Mouse (Mus musculus) neural tube, embryonic 14.5 days (tissue): ENCODE measurements around the gene Vdac1. TPM values are rescaled to one million over a fixed set of nuclear protein-coding genes. Genes with fewer than 3 reads are reported as not detected.
A peak's percentile ranks its signal among the peaks of the same experiment; 100 is the strongest.

ENCODE experiments used
- ATAC-seq: fragments of 200-750 bp; cut with Nextera tagmentation; 2 replicates; pipeline ENCODE4 v1.8.0; 2017; ENCODE audit warnings: low read depth, mild to moderate bottlenecking, moderate TSS enrichment, moderate library complexity
- H3K27ac ChIP-seq: fragments of 300-500 bp; sonication (generic); 2 replicates; pipeline ENCODE4 v1.5.1; 2014; ENCODE audit warnings: low read depth, mild to moderate bottlenecking, control low read depth, low read length, moderate library complexity, mixed read lengths
- H3K27me3 ChIP-seq: fragments of 300-500 bp; sonication (generic); 2 replicates; pipeline ENCODE4 v1.6.1; 2014; ENCODE audit warnings: low read length; ENCODE audit not compliant: control insufficient read depth, insufficient read depth
- H3K36me3 ChIP-seq: fragments of 300-500 bp; sonication (generic); 2 replicates; pipeline ENCODE4 v1.6.1; 2014; ENCODE audit warnings: low read length, mixed read lengths; ENCODE audit not compliant: control insufficient read depth, insufficient read depth
- H3K4me1 ChIP-seq: fragments of 300-500 bp; sonication (generic); 2 replicates; pipeline ENCODE4 v1.6.1; 2014; ENCODE audit warnings: low read length; ENCODE audit not compliant: control insufficient read depth, insufficient read depth
- H3K4me2 ChIP-seq: fragments of 300-500 bp; sonication (generic); 2 replicates; pipeline ENCODE4 v1.6.1; 2014; ENCODE audit warnings: mild to moderate bottlenecking, low read depth, low read length, control low read depth
- H3K4me3 ChIP-seq: fragments of 300-500 bp; sonication (generic); 2 replicates; pipeline ENCODE4 v1.5.1; 2014; ENCODE audit warnings: low read depth, low read length, control low read depth, mixed read lengths
- H3K9ac ChIP-seq: fragments of 300-500 bp; sonication (generic); replicated peaks from 2 replicates; pipeline ENCODE4 v1.6.1; 2014; ENCODE audit warnings: low read depth, mild to moderate bottlenecking, control low read depth, low read length, mixed read lengths
- H3K9me3 ChIP-seq: fragments of 300-500 bp; sonication (generic); 2 replicates; pipeline ENCODE4 v1.6.1; 2016; ENCODE audit warnings: low read length; ENCODE audit not compliant: control insufficient read depth
- WGBS: fragments of 180-500 bp; shearing (Covaris S2); extraction: QIAGEN DNeasy Blood & Tissue Kit; methylation state at CpG from one replicate; pipeline ENCODE4 v1.1.7; 2014; 5-methylcytosine and 5-hydroxymethylcytosine counted together
- polyA plus RNA-seq: library from polyadenylated mRNA; unstranded; fragments of >200 nt; fragmentation: Nextera tagmentation; extraction: Ambion mirVana; gene quantifications from 2 replicates; pipeline ENCODE4 v1.2.1, GENCODE M21; 2014

The Vdac1 gene
- polyA plus RNA-seq, 1 experiment from 2014 or later: 282 TPM

DNA sequence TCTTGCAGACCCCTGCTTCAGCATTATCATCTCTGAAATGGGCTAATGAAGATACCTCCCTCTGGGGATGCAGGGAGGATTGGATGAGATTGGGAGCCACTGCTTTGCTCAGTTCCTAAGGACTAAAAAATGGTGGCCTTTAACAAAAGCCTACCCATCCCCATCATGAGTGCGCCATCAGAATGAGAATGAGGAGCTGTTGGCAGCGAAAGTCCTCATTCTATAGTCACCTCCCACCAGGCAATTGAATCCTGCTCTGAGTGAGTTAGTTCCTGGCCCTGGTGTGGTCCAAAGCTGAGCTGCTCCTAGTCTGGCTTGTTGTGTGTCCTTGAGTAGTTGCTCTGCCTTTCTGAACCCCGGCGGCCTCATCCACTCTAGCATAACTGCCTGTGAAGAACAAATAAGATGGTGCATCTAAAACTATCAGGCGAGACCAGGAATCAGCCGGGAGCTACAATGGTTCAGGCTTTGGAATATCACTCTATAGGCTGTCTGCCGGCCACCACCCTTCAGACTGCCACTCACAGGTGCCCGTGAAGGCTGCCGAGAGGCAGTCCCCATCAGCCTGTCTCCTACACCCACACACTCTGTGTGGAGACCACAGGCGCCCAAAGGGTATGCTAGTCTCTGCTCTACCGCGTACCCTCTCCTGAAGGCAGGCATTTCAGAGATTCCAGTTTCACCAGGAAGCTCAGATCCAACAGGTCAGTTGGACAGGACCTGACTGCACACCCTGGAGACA is 20.4 kb upstream of the Vdac1 start:
- WGBS: 89% methylated on average over 12 of the region's 12 CpGs
- H3K27me3 ChIP-seq: no peaks in the 10 kb centered on the region
- no peaks in the 10 kb centered on the region for H3K9me3 ChIP-seq
- no peak overlapping the region for H3K4me3 ChIP-seq
- no peak overlapping the region for H3K4me2 ChIP-seq
- no peak overlapping the region for H3K27ac ChIP-seq
- no peak for ATAC-seq
- 0 out of 2 replicates have a peak, but pooled peaks cover 2% of the 10 kb centered on the region for H3K4me1 ChIP-seq
- H3K9ac ChIP-seq: no peak overlapping the region
- H3K36me3 ChIP-seq: no peaks in the 10 kb centered on the region

DNA sequence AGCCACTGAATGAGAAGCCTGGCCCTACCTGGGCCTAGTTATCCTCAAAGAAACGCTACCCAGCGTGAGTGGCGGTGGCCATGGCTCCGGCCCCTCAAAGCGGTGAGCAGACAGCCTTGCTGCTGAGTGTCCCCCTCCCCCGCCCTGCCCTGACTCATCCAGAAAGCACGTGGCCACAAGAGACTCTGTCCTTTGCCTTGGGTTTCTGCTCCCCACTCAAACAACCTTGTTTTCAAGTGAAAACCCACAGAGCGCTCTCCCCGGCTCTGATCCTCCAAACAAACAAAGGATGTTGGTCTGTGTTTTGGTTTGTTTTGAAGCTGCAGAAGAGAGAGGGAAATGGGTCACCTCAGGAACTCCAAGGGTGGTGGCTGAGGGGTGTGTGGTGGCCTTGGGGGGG is 19.7 kb upstream of the Vdac1 start:
- Histone ChIP-seq H3K4me1 (0 out of 2 replicates have a peak, but pooled peaks cover 2% of the 10 kb centered on the region), H3K27ac (no peak overlapping the region), H3K27me3 (no peaks in the 10 kb centered on the region), H3K9ac (no peak overlapping the region), H3K4me2 (no peak overlapping the region), H3K4me3 (no peak overlapping the region), H3K9me3 (no peaks in the 10 kb centered on the region), H3K36me3 (no peaks in the 10 kb centered on the region)
- no peak for ATAC-seq
- 65% methylated on average over 9 of the region's 9 CpGs for WGBS

GRCm38 (mm10) chr11:52341476-52341875 is 19.2 kb upstream of the Vdac1 start:
- no peak overlapping the region for H3K4me3 ChIP-seq
- no peaks in the 10 kb centered on the region for H3K36me3 ChIP-seq
- H3K9ac ChIP-seq: no peak overlapping the region
- H3K4me2 ChIP-seq: no peak overlapping the region
- H3K4me1 ChIP-seq: 0 out of 2 replicates have a peak, but pooled peaks cover 2% of the 10 kb centered on the region
- H3K27me3 ChIP-seq: no peaks in the 10 kb centered on the region
- ATAC-seq: no peak
- no peaks in the 10 kb centered on the region for H3K9me3 ChIP-seq
- H3K27ac ChIP-seq: no peak overlapping the region
- 73% methylated on average over 5 of the region's 5 CpGs for WGBS

DNA sequence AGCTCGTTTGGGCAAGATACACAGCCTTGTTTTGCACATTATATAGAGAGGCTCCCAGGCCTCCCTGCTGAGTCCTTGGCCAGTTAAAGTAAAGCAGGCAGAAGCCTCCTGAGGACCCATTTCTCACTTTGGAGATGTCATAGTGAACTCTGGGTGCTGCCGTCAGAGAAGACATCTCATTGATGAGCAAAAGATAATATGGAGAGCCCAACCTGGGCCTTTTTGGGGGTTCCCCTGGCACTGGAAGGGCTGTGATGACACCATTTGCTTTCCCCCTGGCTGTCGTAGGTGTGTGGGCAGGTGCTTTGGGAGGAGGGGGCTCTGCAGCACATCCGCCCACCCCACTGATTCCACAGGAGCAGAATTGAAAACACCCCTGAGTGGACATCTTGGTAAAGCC is 18.4 kb upstream of the Vdac1 start:
- Histone ChIP-seq H3K9me3 (no peaks in the 10 kb centered on the region), H3K9ac (no peak overlapping the region), H3K27ac (no peak overlapping the region), H3K4me1 (0 out of 2 replicates have a peak, but pooled peaks cover 2% of the 10 kb centered on the region), H3K36me3 (no peaks in the 10 kb centered on the region), H3K4me3 (no peak overlapping the region), H3K4me2 (no peak overlapping the region), H3K27me3 (no peaks in the 10 kb centered on the region)
- WGBS: 79% methylated on average over 4 of the region's 4 CpGs
- ATAC-seq: no peak

DNA sequence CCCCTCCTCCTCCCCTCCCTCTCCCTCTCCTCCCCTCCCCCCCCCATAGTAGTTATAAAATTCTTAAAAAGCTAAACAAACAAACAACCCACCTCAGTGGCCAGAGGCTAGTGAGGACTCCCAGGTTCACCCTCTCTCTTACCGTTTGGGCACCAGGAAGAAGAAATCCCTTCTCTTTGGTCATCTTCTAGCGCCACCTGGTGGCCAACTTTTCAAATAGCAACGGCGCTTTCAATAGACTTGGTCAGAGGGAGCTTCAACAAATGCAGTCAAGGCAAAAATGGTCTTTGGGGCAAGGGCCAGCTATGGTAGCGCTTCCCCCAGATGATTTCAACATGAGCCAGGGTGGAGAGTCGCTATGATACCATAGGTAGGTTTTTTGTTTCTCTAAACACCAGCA is 17.5 kb upstream of the Vdac1 start:
- H3K4me1 ChIP-seq: no peaks in the 10 kb centered on the region
- no peaks in the 10 kb centered on the region for H3K9me3 ChIP-seq
- H3K4me2 ChIP-seq: no peak overlapping the region
- no peak overlapping the region for H3K4me3 ChIP-seq
- ATAC-seq: no peak
- H3K9ac ChIP-seq: no peak overlapping the region
- H3K27me3 ChIP-seq: no peaks in the 10 kb centered on the region
- 2% methylated on average over 6 of the region's 6 CpGs for WGBS
- H3K27ac ChIP-seq: no peak overlapping the region
- H3K36me3 ChIP-seq: no peaks in the 10 kb centered on the region

- Histone ChIP-seq H3K27ac (no peak overlapping the region), H3K9me3 (no peaks in the 10 kb centered on the region), H3K36me3 (no peaks in the 10 kb centered on the region), H3K4me3 (no peak overlapping the region), H3K9ac (no peak overlapping the region), H3K4me2 (no peak overlapping the region), H3K27me3 (no peaks in the 10 kb centered on the region), H3K4me1 (no peaks in the 10 kb centered on the region)
- WGBS: 88% methylated on average over 12 of the region's 12 CpGs
- no peak for ATAC-seq
Measured at GRCm38 (mm10) chr11:52344991-52345777, 15.5 kb upstream of the Vdac1 start.

DNA sequence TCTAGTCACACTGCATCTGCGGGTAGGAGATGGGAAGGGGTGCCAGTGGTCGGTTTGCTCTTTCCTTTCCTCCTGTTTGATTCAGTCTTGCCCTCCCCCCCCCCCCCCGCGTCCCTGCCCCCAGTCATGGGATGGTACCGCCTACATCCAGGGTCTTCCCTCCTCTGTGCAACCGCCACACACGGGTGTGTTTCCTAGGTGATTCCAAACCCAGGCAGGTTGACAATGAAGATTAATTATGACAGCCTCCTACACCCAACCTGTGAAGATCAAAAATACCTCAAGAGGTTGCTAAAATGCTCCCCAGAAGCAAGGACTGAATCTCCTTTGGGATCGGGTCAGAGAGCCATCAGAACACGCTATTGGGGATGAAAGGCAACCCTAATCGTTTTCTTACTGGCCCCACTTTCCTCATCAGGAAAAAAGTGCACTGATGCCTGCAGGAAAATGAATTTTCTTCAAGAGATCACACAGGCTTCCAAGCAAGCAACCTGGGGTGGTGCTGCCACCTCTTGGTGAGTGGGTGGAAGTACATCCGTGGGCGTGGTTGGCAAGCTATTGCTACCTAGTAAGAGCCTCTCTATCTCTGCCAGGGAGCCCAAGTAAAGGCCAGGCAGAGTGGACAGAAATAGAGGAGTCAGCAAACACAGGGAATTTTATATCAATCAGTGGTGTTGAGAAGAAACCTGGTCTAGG is 14.6 kb upstream of the Vdac1 start:
- no peak overlapping the region for H3K9ac ChIP-seq
- no peaks in the 10 kb centered on the region for H3K27me3 ChIP-seq
- no peaks in the 10 kb centered on the region for H3K4me1 ChIP-seq
- ATAC-seq: peak; percentile 75
- WGBS: 18% methylated on average over 11 of the region's 12 CpGs
- peak overlapping the region; percentile 35 for H3K4me2 ChIP-seq
- H3K4me3 ChIP-seq: peak overlapping the region; percentile 6
- no peak overlapping the region for H3K27ac ChIP-seq
- no peaks in the 10 kb centered on the region for H3K36me3 ChIP-seq
- H3K9me3 ChIP-seq: no peaks in the 10 kb centered on the region

- peak overlapping the region; percentile 35 for H3K4me2 ChIP-seq
- no peaks in the 10 kb centered on the region for H3K9me3 ChIP-seq
- no peaks in the 10 kb centered on the region for H3K4me1 ChIP-seq
- H3K36me3 ChIP-seq: no peaks in the 10 kb centered on the region
- peak; percentile 57; the same call in 1 of the 2 replicates for ATAC-seq
- WGBS: 4% methylated on average over 12 of the region's 12 CpGs
- H3K27ac ChIP-seq: no peak overlapping the region; the same call in 1 of the 2 replicates
- H3K4me3 ChIP-seq: peak overlapping the region; percentile 6
- H3K9ac ChIP-seq: no peak overlapping the region
- no peaks in the 10 kb centered on the region for H3K27me3 ChIP-seq
Measured at GRCm38 (mm10) chr11:52346635-52347005, 14.0 kb upstream of the Vdac1 start.

DNA sequence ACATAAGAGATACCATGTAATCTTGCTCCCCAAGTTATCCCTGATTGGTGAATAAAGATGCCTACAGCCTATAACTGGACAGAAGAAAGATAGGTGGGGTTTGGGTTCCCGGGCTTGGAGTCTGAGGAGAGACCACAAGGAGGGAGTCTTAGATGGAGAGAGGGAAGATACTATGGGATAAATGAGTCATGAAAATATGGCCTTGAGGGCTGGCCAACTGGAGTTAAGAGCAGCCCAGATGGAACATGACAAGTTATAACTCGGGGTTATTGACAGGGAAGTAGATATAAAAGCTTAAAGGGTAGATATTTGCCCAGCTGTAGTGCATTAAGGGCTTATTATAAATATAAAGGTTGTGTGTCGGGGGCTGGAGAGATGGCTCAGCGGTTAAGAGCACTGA is 12.5 kb upstream of the Vdac1 start:
- no peaks in the 10 kb centered on the region for H3K27me3 ChIP-seq
- H3K9ac ChIP-seq: no peak overlapping the region
- H3K4me3 ChIP-seq: no peak overlapping the region
- H3K9me3 ChIP-seq: no peaks in the 10 kb centered on the region
- no peaks in the 10 kb centered on the region for H3K36me3 ChIP-seq
- H3K4me2 ChIP-seq: no peak overlapping the region
- 86% methylated on average over 4 of the region's 4 CpGs for WGBS
- ATAC-seq: no peak
- no peaks in the 10 kb centered on the region for H3K4me1 ChIP-seq
- no peak overlapping the region for H3K27ac ChIP-seq
